16 mouse cellular contexts compared by ENCODE assay signal in genomic region chr11:18444600-18444999, GRCm38 (mm10).
DNase-seq lines count a peak whose midpoint lies in the region; ATAC-seq lines count a peak whose summit lies in the region.
"Had no signal": no experiment of that assay in that cellular context is flagged by ENCODE, and none has a peak within 500 bp of the region (broad histone marks: within the 10 kb centered on the region; RNA-seq: fewer than 3 reads in every experiment).

No protein-coding gene starts in this region.

- no peak for DNase-seq in embryonic facial prominence, embryonic 11.5 days (ENCODE audit: low spot score)
- DNase-seq in kidney, adult 9 months = peak; percentile 12
- DNase-seq in kidney, postnatal 36 days = peak; percentile 4 to 6
- DNase-seq in lung, postnatal 36 days = peak; percentile 21
- DNase-seq in gastrocnemius, postnatal 25 days = no peak
- DNase-seq in heart, adult 11 months = no peak
- no peak for DNase-seq in layer of hippocampus, postnatal 14 days (ENCODE audit: low spot score in 2 of 2)
- DNase-seq in left cerebral cortex, adult 11 months (ENCODE audit: low spot score) = no peak
- DNase-seq: heart, postnatal 36 days; midbrain, embryonic 14.5 days; thymus, postnatal 36 days had no signal

- H3K4me1 ChIP-seq in embryonic facial prominence, embryonic 11.5 days (ENCODE audit: control insufficient read depth, insufficient read depth, low read length) = no peaks in the 10 kb centered on the region
- H3K4me1 ChIP-seq: embryonic facial prominence, embryonic 15.5 days; forebrain, embryonic 10.5 days; heart, embryonic 12.5 days; hindbrain, embryonic 15.5 days had no signal

- ATAC-seq in embryonic facial prominence, embryonic 11.5 days (replicated peaks; ENCODE audit: insufficient number of reproducible peaks, low FRiP score, low TSS enrichment, low read depth) = no peak
- ATAC-seq: intestine, embryonic 16.5 days had no signal

- H3K4me3 ChIP-seq in embryonic facial prominence, embryonic 11.5 days (ENCODE audit: low read depth, low read length) = no peak overlapping the region
- H3K4me3 ChIP-seq: embryonic facial prominence, embryonic 15.5 days; forebrain, embryonic 10.5 days; heart, embryonic 12.5 days; hindbrain, embryonic 15.5 days had no signal

- H3K9me3 ChIP-seq in embryonic facial prominence, embryonic 11.5 days (replicated peaks; ENCODE audit: control insufficient read depth, low read length) = no peaks in the 10 kb centered on the region
- H3K9me3 ChIP-seq: embryonic facial prominence, embryonic 15.5 days; forebrain, embryonic 10.5 days; heart, embryonic 12.5 days; hindbrain, embryonic 15.5 days had no signal

- no peaks in the 10 kb centered on the region for H3K36me3 ChIP-seq in embryonic facial prominence, embryonic 11.5 days (replicated peaks; ENCODE audit: control insufficient read depth, insufficient read depth, low read depth, low read length)
- H3K36me3 ChIP-seq: embryonic facial prominence, embryonic 15.5 days; forebrain, embryonic 10.5 days; heart, embryonic 12.5 days; hindbrain, embryonic 15.5 days had no signal

- H3K27me3 ChIP-seq in embryonic facial prominence, embryonic 11.5 days (ENCODE audit: control insufficient read depth, insufficient read depth, low read length) = no peaks in the 10 kb centered on the region
- H3K27me3 ChIP-seq: embryonic facial prominence, embryonic 15.5 days; heart, embryonic 12.5 days; hindbrain, embryonic 15.5 days had no signal

- 48% methylated on average over 8 of the region's 8 CpGs for WGBS in embryonic facial prominence, embryonic 11.5 days

- no peak overlapping the region for H3K4me2 ChIP-seq in embryonic facial prominence, embryonic 11.5 days (ENCODE audit: low read depth, low read length)
- H3K4me2 ChIP-seq: embryonic facial prominence, embryonic 15.5 days; heart, embryonic 12.5 days; hindbrain, embryonic 15.5 days had no signal

- 0 out of 2 replicates have a peak overlapping the region, but pooled peaks have one; percentile 35 for H3K27ac ChIP-seq in embryonic facial prominence, embryonic 11.5 days (replicated peaks; ENCODE audit: low read depth, low read length)
- H3K27ac ChIP-seq: embryonic facial prominence, embryonic 15.5 days; forebrain, embryonic 10.5 days; hindbrain, embryonic 15.5 days had no signal

- H3K9ac ChIP-seq in embryonic facial prominence, embryonic 11.5 days (replicated peaks; ENCODE audit: low read length) = no peak overlapping the region
- H3K9ac ChIP-seq: embryonic facial prominence, embryonic 15.5 days; heart, embryonic 12.5 days; hindbrain, embryonic 15.5 days had no signal

Comparison
In these comparisons a context has a peak if more than half of its experiments do, and no peak if none do; other contexts are left out.
1. DNase-seq: peak in kidney, adult 9 months (single experiment), kidney, postnatal 36 days (2 of 2) and lung, postnatal 36 days (single experiment); none in embryonic facial prominence, embryonic 11.5 days (single experiment), gastrocnemius, postnatal 25 days (single experiment), heart, adult 11 months (single experiment), layer of hippocampus, postnatal 14 days (0 of 2) and left cerebral cortex, adult 11 months (single experiment).